Mouse (Mus musculus) midbrain, embryonic 13.5 days (tissue): ENCODE measurements around the gene Relb. TPM values are rescaled to one million over a fixed set of nuclear protein-coding genes. Genes with fewer than 3 reads are reported as not detected.

ENCODE experiments used
- ATAC-seq: fragments of 200-750 bp; cut with Nextera tagmentation; 2 replicates; pipeline ENCODE4 v1.8.0; 2017; ENCODE audit warnings: mild to moderate bottlenecking, moderate TSS enrichment, moderate library complexity
- H3K27ac ChIP-seq: fragments of 300-500 bp; sonication (generic); 2 replicates; pipeline ENCODE4 v1.5.1; 2015; ENCODE audit warnings: inconsistent platforms, mild to moderate bottlenecking, moderate library complexity
- H3K27me3 ChIP-seq: fragments of 300-500 bp; sonication (generic); 2 replicates; pipeline ENCODE4 v1.6.1; 2015; ENCODE audit warnings: mild to moderate bottlenecking, inconsistent platforms
- H3K36me3 ChIP-seq: fragments of 300-500 bp; sonication (generic); 2 replicates; pipeline ENCODE4 v1.6.1; 2015; ENCODE audit warnings: mild to moderate bottlenecking, inconsistent platforms
- H3K4me1 ChIP-seq: fragments of 300-500 bp; sonication (generic); replicated peaks from 2 replicates; pipeline ENCODE4 v1.6.1; 2015; ENCODE audit warnings: inconsistent platforms
- H3K4me2 ChIP-seq: fragments of 300-500 bp; sonication (generic); replicated peaks from 2 replicates; pipeline ENCODE4 v1.6.1; 2015; ENCODE audit warnings: moderate library complexity, mild to moderate bottlenecking, inconsistent platforms
- H3K4me3 ChIP-seq: fragments of 300-500 bp; sonication (generic); replicated peaks from 2 replicates; pipeline ENCODE4 v1.5.1; 2015; ENCODE audit warnings: mild to moderate bottlenecking, inconsistent platforms
- H3K9ac ChIP-seq: fragments of 300-500 bp; sonication (generic); replicated peaks from 2 replicates; pipeline ENCODE4 v1.6.1; 2015; ENCODE audit warnings: mild to moderate bottlenecking, inconsistent platforms
- H3K9me3 ChIP-seq: fragments of 300-500 bp; sonication (generic); 2 replicates; pipeline ENCODE4 v1.6.1; 2016; ENCODE audit warnings: mild to moderate bottlenecking, inconsistent platforms
- WGBS: fragments of 180-500 bp; shearing (Covaris S2); methylation state at CpG from one replicate; pipeline ENCODE4 v1.1.7; 2015; 5-methylcytosine and 5-hydroxymethylcytosine counted together
- polyA plus RNA-seq: library from polyadenylated mRNA; unstranded; fragments of >200 nt; fragmentation: Nextera tagmentation; extraction: Ambion mirVana; gene quantifications from 2 replicates; pipeline ENCODE4 v1.2.1, GENCODE M21; 2015

Relb gene
- polyA plus RNA-seq, 1 experiment from 2014 or later: 4.1 TPM

- peak overlapping the region; percentile 93 for H3K4me2 ChIP-seq
- ATAC-seq: peak; percentile 74
- H3K27ac ChIP-seq: peak overlapping the region; percentile 42
- peaks cover 21% of the 10 kb centered on the region; the same call in 1 of the 2 replicates for H3K36me3 ChIP-seq
- 0% methylated on average over 31 of the region's 37 CpGs for WGBS
- peaks cover 32% of the 10 kb centered on the region for H3K4me1 ChIP-seq
- peak overlapping the region; percentile 99 for H3K9ac ChIP-seq
- H3K27me3 ChIP-seq: 0 out of 2 replicates have a peak, but pooled peaks cover 3% of the 10 kb centered on the region
- peak overlapping the region; percentile 94 for H3K4me3 ChIP-seq
- H3K9me3 ChIP-seq: no peaks in the 10 kb centered on the region
Observed at GRCm38 (mm10) chr7:19664455-19664954, 35.3 kb upstream of the Relb start.

- H3K4me3 ChIP-seq: peak overlapping the region; percentile 94
- H3K36me3 ChIP-seq: peaks cover 27% of the 10 kb centered on the region; the same call in 1 of the 2 replicates
- peak; percentile 24; the same call in 1 of the 2 replicates for ATAC-seq
- H3K4me2 ChIP-seq: peak overlapping the region; percentile 93
- H3K9ac ChIP-seq: peak overlapping the region; percentile 99
- peaks cover 27% of the 10 kb centered on the region for H3K4me1 ChIP-seq
- no peaks in the 10 kb centered on the region for H3K9me3 ChIP-seq
- 0 out of 2 replicates have a peak, but pooled peaks cover 3% of the 10 kb centered on the region for H3K27me3 ChIP-seq
- no peak overlapping the region for H3K27ac ChIP-seq
- WGBS: 21% methylated on average over 8 of the region's 8 CpGs
Observed at GRCm38 (mm10) chr7:19663940-19664339, 34.7 kb upstream of the Relb start.

GRCm38 (mm10) chr7:19652614-19653013, 23.4 kb upstream of the Relb start:
- no peak for ATAC-seq
- Histone ChIP-seq H3K27me3 (no peaks in the 10 kb centered on the region), H3K4me1 (no peaks in the 10 kb centered on the region), H3K27ac (no peak overlapping the region), H3K9me3 (no peaks in the 10 kb centered on the region), H3K9ac (no peak overlapping the region), H3K36me3 (peaks cover 84% of the 10 kb centered on the region), H3K4me2 (no peak overlapping the region), H3K4me3 (no peak overlapping the region)
- WGBS: 97% methylated on average over 2 of the region's 2 CpGs

GRCm38 (mm10) chr7:19651063-19651786, 22.0 kb upstream of the Relb start:
- no peaks in the 10 kb centered on the region for H3K9me3 ChIP-seq
- no peak overlapping the region for H3K4me3 ChIP-seq
- 95% methylated on average over 6 of the region's 6 CpGs for WGBS
- peaks cover 86% of the 10 kb centered on the region for H3K36me3 ChIP-seq
- no peaks in the 10 kb centered on the region for H3K4me1 ChIP-seq
- ATAC-seq: no peak
- no peaks in the 10 kb centered on the region for H3K27me3 ChIP-seq
- H3K4me2 ChIP-seq: no peak overlapping the region
- no peak overlapping the region for H3K9ac ChIP-seq
- no peak overlapping the region for H3K27ac ChIP-seq

DNA sequence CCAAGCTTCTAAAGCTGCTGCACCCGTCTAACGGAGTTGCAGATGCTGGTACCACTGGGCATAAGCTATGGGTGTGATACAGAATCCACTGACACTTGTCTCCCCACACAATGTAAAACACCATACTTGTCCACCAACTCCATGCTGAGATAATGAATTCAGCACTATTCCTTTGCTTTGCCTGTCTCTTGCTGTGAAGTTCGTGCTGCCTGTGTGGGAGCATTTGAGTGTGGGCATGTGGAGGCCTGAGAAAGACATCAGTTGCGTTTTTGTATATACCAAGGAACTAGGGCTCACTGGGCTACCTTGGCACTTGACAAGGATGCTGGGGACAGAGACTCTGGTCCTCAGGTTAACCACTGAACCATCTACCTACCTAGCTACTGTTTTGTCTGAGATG, 12.0 kb upstream of the Relb start:
- Histone ChIP-seq H3K4me1 (no peaks in the 10 kb centered on the region), H3K4me3 (no peak overlapping the region), H3K27me3 (no peaks in the 10 kb centered on the region), H3K4me2 (no peak overlapping the region), H3K9ac (no peak overlapping the region), H3K27ac (no peak overlapping the region), H3K9me3 (no peaks in the 10 kb centered on the region), H3K36me3 (peaks cover 98% of the 10 kb centered on the region)
- ATAC-seq: no peak
- 95% methylated on average over 4 of the region's 4 CpGs for whole genome bisulfite sequencing

- H3K4me1 ChIP-seq: no peaks in the 10 kb centered on the region
- no peak overlapping the region for H3K4me2 ChIP-seq
- H3K4me3 ChIP-seq: no peak overlapping the region
- H3K9me3 ChIP-seq: no peaks in the 10 kb centered on the region
- 90% methylated on average over 11 of the region's 11 CpGs for WGBS
- H3K27ac ChIP-seq: no peak overlapping the region
- peaks cover 86% of the 10 kb centered on the region for H3K36me3 ChIP-seq
- ATAC-seq: no peak
- H3K27me3 ChIP-seq: no peaks in the 10 kb centered on the region
- no peak overlapping the region for H3K9ac ChIP-seq
Observed at GRCm38 (mm10) chr7:19635074-19635827, 6.0 kb upstream of the Relb start.

- H3K36me3 ChIP-seq: peaks cover 79% of the 10 kb centered on the region
- H3K9ac ChIP-seq: no peak overlapping the region
- no peak overlapping the region for H3K4me3 ChIP-seq
- H3K4me1 ChIP-seq: peaks cover 4% of the 10 kb centered on the region; the same call in 1 of the 2 replicates
- H3K27me3 ChIP-seq: no peaks in the 10 kb centered on the region
- WGBS: 97% methylated on average over 2 of the region's 2 CpGs
- no peaks in the 10 kb centered on the region for H3K9me3 ChIP-seq
- H3K27ac ChIP-seq: no peak overlapping the region
- no peak overlapping the region for H3K4me2 ChIP-seq
- ATAC-seq: no peak
Observed at GRCm38 (mm10) chr7:19634591-19634990, 5.4 kb upstream of the Relb start.

DNA sequence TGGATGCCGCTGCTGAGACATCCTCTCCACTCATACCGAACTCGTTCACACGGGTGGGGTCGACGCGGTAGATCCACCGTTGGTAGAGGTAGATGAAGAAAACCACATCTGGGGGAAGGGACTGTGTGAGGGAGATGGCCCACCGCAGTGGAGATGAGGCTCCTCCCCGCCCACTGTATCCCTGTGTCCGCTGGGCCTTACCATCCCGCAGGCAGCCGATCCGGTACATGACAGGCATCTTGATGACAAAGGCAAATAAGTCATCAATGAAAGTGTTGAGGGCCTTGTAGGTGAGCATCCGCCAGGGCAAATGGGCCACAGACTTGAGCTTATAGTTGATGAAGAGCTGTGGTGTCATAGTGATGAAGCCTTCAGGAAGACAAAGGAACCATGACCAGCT, 4.6 kb upstream of the Relb start:
- H3K9ac ChIP-seq: no peak overlapping the region
- peaks cover 72% of the 10 kb centered on the region for H3K36me3 ChIP-seq
- no peak for ATAC-seq
- H3K27me3 ChIP-seq: no peaks in the 10 kb centered on the region
- no peak overlapping the region for H3K4me2 ChIP-seq
- no peak overlapping the region for H3K27ac ChIP-seq
- no peaks in the 10 kb centered on the region for H3K9me3 ChIP-seq
- no peak overlapping the region for H3K4me3 ChIP-seq
- WGBS: 95% methylated on average over 15 of the region's 15 CpGs
- peaks cover 6% of the 10 kb centered on the region; the same call in 1 of the 2 replicates for H3K4me1 ChIP-seq

GRCm38 (mm10) chr7:19633197-19633596, 4.0 kb upstream of the Relb start:
- Histone ChIP-seq H3K4me2 (no peak overlapping the region), H3K4me3 (no peak overlapping the region), H3K9me3 (no peaks in the 10 kb centered on the region), H3K4me1 (peaks cover 10% of the 10 kb centered on the region), H3K27ac (no peak overlapping the region), H3K36me3 (peaks cover 65% of the 10 kb centered on the region), H3K27me3 (no peaks in the 10 kb centered on the region), H3K9ac (no peak overlapping the region)
- 97% methylated on average over 16 of the region's 17 CpGs for WGBS
- no peak for ATAC-seq

GRCm38 (mm10) chr7:19632720-19633119, 3.5 kb upstream of the Relb start:
- Histone ChIP-seq H3K27me3 (no peaks in the 10 kb centered on the region), H3K36me3 (peaks cover 60% of the 10 kb centered on the region), H3K9ac (no peak overlapping the region), H3K4me1 (peaks cover 11% of the 10 kb centered on the region), H3K27ac (no peak overlapping the region), H3K4me2 (no peak overlapping the region), H3K9me3 (no peaks in the 10 kb centered on the region), H3K4me3 (no peak overlapping the region)
- ATAC-seq: no peak

DNA sequence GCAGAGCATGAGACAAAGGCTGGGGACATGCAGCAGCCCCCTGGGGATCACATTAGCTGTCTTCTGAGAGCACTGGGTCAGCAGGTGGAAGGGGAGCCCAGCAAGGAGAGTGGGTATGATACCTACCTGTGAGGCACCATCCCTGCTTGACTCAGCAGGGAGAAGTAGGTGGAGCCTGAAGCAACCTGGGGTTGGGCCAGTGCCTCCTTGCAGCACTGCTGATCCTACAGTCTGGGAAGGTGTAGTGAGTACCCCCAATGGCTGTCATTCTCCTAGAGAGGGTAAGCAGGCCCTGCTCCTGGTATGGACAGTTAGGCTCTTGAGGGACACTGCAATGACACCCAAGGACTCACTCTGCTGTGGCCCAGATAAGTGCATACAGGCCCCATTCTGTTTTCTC, 3.0 kb upstream of the Relb start:
- Histone ChIP-seq H3K4me1 (peaks cover 11% of the 10 kb centered on the region), H3K9me3 (no peaks in the 10 kb centered on the region), H3K4me2 (no peak overlapping the region), H3K4me3 (no peak overlapping the region), H3K27ac (no peak overlapping the region), H3K9ac (no peak overlapping the region), H3K27me3 (no peaks in the 10 kb centered on the region), H3K36me3 (peaks cover 56% of the 10 kb centered on the region)
- ATAC-seq: no peak
